Mouse (Mus musculus): Measurements from ENCODE around the gene Cep152.

Cep152 gene

GRCm38 (mm10) chr2:125624837-125625351 is at the start of gene Cep152:
Gene Cep152 (minus strand): TSS chr2:125625113.
- peak; percentile 97 for DNase-seq

DNA sequence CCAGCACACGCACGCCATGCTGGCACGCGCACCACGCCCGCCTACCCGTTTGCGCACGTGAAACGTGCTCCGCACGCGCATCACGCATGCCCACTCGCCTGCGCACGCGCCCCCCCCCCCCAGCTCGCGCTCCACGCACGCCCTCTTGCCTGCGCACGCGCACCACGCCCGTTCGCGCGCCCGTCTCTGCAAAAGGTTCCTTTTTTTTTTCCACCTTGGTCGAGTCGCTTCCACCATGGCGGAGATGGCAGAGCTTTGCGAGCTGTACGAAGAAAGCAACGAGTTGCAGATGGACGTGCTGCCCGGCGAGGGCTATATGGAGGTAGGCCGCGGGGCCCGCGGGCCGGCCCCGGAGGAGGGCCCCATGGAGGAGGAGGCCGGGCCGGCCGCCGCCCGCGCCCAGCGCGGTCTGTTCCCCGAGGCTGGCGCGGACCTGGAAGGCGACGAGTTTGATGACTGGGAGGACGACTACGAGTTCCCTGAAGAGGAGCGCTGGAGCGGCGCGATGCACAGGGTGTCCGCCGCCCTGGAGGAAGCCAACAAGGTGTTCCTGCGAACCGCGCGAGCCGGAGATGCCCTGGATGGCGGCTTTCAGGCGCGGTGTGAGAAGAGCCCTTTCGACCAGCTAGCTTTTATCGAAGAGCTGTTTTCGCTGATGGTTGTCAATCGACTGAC is 48.2 kb upstream of the Cep152 start, which contains the start of gene Eid1:
Eid1 (plus strand) TSS at position 139 of the 675 bp plus-strand sequence.
- peak; percentile 85 for DNase-seq

GRCm38 (mm10) chr2:125672568-125672956 is 47.6 kb upstream of the Cep152 start:
- DNase-seq, result no peak

- DNase-seq, result no peak
Observed at GRCm38 (mm10) chr2:125670846-125671245, 45.9 kb upstream of the Cep152 start.

DNA sequence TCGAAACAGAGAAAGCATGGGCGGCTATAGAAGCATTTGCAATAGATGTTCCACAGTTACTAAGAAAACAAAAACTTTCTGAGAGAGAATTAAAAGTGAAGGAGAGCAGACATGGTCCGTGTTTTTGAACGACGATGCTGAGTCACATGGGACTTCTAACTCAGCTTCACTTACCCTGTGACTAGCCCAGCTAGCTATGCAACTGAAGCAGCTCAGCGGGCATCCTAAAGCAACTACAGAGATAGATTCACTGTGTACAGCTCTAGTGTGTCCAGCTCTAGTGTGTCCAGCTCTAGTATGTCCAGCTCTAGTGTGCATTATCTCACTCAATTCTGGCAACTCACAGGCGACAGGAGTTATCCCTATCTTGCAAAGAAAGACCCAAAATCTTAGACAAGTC is 42.8 kb upstream of the Cep152 start:
- no peak for DNase-seq

DNA sequence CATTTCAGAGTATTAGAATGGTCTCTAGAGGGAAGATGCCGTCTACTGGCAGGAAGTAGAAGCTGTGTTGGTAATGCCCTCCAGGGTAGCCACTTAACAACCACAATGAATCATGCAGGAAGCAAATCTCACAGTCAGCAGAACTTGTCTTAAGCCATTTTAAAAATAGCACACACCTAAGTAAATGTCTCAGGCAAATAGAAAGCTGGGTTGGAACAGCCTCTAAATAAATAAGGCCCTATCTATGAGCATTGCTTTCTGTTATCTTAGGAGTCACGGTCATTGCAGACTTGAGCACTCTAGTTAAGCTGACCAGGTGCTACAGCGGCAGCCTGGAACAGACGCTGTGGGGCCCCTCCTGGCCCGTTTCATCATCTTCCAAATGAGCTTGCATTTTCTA is 42.3 kb upstream of the Cep152 start:
- DNase-seq, result no peak

DNA sequence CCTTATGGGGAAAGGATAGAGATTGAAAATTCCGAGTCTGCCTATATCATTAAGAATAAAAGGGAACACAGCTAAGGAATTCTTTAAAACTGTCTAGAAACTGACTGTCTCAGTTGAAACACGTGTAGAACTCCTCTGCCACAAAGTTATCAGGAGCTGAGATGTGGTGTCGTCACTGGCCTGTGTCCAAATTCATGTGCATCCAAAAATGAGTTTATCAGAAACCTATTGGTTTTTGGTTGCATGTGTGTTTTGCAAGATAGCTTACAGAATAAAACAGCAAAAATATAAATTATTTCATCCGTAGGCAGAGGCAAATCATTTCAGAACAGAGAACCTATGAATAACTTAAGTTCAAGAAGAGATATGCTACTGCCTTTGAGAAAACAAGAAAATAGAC is 41.8 kb upstream of the Cep152 start:
- DNase-seq, result no peak

GRCm38 (mm10) chr2:125665909-125666308 is 41.0 kb upstream of the Cep152 start:
- DNase-seq, result no peak

DNA sequence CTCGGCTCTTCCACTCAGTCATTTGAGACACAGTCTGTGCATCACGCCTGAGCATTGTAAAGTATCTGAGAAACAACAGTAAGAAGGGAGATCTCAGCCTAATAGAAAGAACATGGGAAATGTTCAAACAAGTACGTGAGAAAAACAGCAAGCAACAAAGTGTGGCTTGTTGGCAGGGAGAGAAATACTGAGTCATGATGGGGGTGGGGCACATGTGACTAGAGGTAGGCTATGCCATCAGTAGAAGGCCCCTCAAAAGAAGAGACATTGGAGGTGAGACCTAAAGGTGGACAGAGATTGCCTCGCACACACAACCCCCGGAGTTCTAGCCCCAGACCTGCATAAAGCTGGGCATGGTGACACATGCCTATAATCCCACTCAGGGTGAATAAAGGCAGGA is 40.3 kb upstream of the Cep152 start:
- DNase-seq, result no peak

GRCm38 (mm10) chr2:125662517-125662916 is 37.6 kb upstream of the Cep152 start:
- DNase-seq, result no peak

DNA sequence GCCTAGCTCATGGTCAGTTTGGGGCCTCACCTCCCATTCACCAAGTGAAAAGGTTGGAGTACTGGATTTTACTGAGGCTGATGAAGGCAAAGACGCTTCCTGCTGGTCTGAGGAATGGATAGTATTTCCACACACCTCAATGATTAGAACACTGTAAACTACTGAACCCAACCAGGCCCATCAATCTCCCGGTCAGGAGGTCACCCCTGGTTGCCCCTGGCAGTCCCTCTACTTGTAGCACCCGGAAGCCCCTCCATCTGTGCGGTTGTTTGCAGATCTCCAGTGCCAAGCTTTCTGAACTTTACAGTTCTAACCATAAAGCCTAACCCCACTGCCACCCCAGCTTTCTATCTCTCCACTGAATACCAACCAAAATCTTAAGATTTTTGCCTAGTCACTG is 36.2 kb upstream of the Cep152 start:
- no peak for DNase-seq

GRCm38 (mm10) chr2:125660537-125661130 is 35.7 kb upstream of the Cep152 start:
- peak; percentile 13 for DNase-seq

- DNase-seq, result peak; percentile 55
Observed at GRCm38 (mm10) chr2:125659823-125660536, 35.1 kb upstream of the Cep152 start.

DNA sequence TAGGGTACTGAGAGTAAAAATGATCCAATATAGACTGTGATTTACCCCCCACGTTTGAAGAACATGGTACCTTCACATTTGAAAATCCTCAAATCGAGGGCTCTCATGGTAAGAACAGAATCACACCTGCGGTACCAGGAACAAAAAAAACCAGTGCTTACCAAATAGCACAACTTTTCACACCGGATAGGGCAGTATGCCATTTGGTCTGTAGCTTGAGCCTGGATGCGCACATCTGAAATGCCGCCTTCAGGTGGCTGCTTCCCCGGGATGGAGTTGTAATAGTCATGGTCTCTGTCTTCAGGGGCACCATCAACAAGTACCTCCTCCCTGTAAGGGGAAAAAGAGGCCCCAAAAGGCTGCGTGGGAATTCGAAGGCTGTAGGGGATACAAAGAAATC is 30.5 kb upstream of the Cep152 start:
- DNase-seq, result no peak

GRCm38 (mm10) chr2:125653286-125653685 is 28.4 kb upstream of the Cep152 start:
- no peak for DNase-seq

- DNase-seq, result no peak
Observed at GRCm38 (mm10) chr2:125651563-125651962, 26.6 kb upstream of the Cep152 start.

DNA sequence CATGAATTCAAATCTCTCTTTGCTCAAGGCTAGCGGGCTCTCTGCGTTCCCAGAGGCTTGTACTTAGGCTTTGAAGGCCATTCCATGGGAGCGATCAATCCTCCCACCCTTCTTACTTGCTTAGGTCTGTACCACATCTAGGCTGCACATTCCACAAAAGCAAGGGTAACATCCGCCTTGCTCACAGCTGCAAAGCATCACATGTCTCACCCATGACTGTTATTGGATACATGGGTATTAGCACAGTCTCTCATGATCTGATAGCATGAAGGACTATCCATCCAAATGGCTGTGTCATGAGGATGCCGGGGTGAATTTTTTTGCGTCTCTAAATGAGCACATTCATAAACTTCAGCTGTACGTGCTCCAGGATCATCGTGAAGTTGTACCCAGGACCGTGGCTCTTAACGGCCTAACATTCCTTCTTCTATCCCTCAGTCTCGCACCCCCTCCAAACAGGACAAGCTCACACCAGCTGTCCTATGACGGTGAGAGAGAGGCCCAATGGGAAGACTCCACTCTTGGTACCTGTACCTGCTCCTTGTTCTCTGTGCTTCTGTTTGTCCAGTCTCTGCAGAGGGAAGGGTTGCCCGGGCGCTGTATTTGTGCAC is 25.9 kb upstream of the Cep152 start:
- no peak for DNase-seq

DNA sequence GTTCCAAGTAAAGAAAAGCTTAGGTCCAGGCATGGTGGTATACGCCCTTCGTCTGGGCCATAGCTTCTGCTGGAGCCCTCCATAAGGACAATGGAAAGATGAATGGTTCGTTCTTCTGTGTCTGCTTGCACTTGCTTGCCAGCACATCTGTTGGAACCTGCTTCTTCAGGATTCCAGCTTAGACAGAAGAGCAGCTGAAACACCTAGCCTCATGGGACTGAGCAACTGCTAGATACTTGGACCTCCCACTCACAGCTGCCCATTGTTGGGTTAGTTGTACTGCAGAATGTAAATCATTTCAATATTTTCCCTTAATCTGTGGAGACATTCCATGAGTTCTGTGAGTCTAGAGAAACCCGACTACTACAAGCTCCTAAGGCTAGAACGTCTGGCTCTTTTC is 25.1 kb upstream of the Cep152 start:
- DNase-seq, result no peak

DNA sequence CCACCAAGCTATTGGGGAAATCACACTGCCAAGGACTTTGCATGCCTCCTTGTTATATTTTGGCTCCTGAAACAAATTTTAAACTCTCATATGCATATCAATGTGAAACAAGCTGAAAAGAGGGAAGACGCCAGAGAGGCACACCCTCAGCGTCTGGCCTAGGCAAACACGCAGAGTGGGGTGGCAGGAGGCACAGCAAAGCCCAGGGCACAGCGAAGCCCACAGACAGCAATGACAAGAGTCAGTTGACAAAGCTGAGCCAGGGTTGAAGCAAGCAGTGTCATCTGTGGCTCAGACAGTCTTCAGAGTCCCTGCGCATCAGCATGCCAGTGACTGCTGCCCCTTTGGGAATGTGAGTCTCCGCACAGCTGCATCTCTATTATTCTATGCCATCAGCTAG is 20.0 kb upstream of the Cep152 start:
- DNase-seq, result no peak

- DNase-seq, result no peak
Observed at GRCm38 (mm10) chr2:125637331-125637730, 12.4 kb upstream of the Cep152 start.

- no peak for DNase-seq
Observed at GRCm38 (mm10) chr2:125630010-125630409, 5.1 kb upstream of the Cep152 start.

DNA sequence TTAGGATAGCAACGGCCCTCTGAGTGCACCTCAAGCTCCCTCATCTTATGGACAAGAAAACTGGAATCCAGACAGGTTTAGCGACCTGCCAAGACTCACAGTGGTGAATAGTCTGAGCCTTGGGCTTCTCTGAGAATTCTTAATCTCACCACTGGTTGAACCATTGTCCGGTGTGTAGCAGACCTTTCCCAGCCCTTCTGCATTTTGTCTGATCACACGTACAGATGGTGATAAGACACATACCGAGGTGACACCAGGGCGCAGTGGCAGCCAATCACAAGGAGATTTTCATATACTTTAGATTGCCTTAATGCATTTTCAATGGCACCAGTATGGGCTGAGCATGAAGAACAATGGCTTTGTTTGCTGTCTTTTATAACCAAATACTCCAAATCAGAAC is 3.6 kb upstream of the Cep152 start:
- no peak for DNase-seq

DNA sequence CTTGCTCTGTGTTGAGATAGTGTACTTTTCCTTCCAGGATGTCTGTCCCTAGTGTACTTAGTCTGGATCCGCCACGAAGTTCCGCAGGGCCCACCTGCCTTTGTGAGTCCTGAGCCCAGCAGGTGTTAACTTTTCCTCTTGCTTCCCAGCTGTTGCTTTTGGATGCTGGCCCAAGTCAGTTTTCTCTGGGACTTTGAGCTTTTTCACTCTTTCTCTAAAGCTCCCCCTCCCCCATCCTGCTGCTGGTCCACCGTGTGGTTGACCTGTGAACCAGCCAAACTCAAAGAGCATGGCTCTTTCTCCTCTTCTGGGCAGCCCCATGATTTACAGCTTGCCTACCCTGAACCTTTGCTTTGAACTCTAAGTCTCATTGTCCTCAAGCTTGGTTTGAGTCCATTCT is 1.6 kb upstream of the Cep152 start:
- DNase-seq, result peak; percentile 11

Data from cerebellum, adult 11 months (tissue).